Comparison of ENCODE assay signal across 14 mouse cellular contexts in the genomic region with DNA sequence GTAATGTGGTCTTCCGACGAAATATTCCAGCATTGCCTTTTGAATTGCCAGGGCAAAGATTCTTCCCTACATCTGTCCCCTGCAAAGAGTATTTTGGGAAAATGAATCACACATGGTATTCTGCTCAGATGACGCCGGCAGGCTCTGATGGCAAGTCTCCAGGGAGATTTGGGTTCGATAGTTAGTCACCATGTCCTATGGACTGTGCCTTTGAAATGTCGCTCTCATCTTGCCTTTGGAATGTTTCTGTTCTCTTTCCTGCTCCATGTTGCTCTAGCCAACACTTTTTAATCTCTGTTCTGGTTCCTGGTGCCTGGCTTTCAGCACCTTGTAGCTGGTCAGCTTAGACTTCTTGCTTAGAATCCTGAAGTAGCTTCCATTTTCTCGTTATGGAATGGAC.
DNase-seq lines count a peak whose midpoint lies in the region; ATAC-seq lines count a peak whose summit lies in the region.
"Had no signal": no experiment of that assay in that cellular context is flagged by ENCODE, and none has a peak within 500 bp of the region (broad histone marks: within the 10 kb centered on the region; RNA-seq: fewer than 3 reads in every experiment).

No protein-coding gene starts in this region.

- H3K27ac ChIP-seq in heart, embryonic 14.5 days (replicated peaks in 1 of 2; ENCODE audit: control insufficient read depth in 1 of 2, insufficient read depth in 1 of 2, low read depth in 2 of 2, low read length in 2 of 2): peak overlapping the region; percentile 11 to 41; a peak in 1 of 4 replicates
- no peak overlapping the region for H3K27ac ChIP-seq in heart, embryonic 12.5 days (ENCODE audit: poor library complexity, severe bottlenecking)
- no peak overlapping the region for H3K27ac ChIP-seq in forebrain, embryonic 14.5 days (ENCODE audit: low read depth, low read length)
- H3K27ac ChIP-seq: forebrain, embryonic 15.5 days; heart, adult 2 months; limb, embryonic 13.5 days had no signal

- H3K4me3 ChIP-seq in heart, embryonic 14.5 days (ENCODE audit: control insufficient read depth in 1 of 2, insufficient read depth in 1 of 2, low read depth in 1 of 2, low read length in 2 of 2): no peak overlapping the region
- no peak overlapping the region for H3K4me3 ChIP-seq in heart, embryonic 12.5 days
- no peak overlapping the region for H3K4me3 ChIP-seq in forebrain, embryonic 14.5 days (ENCODE audit: low read depth, low read length)
- H3K4me3 ChIP-seq: forebrain, embryonic 15.5 days; heart, adult 2 months; limb, embryonic 13.5 days had no signal

- no peak overlapping the region for H3K9ac ChIP-seq in heart, embryonic 14.5 days (ENCODE audit: low read length)
- H3K9ac ChIP-seq in heart, embryonic 12.5 days: no peak overlapping the region
- H3K9ac ChIP-seq in forebrain, embryonic 14.5 days (ENCODE audit: low read length): no peak overlapping the region
- H3K9ac ChIP-seq: forebrain, embryonic 15.5 days; limb, embryonic 13.5 days; lung, embryonic 14.5 days had no signal

- H3K27me3 ChIP-seq in heart, embryonic 14.5 days (ENCODE audit: control insufficient read depth, insufficient read depth, low read length): no peaks in the 10 kb centered on the region
- no peaks in the 10 kb centered on the region for H3K27me3 ChIP-seq in heart, embryonic 12.5 days (replicated peaks)
- H3K27me3 ChIP-seq in forebrain, embryonic 14.5 days (replicated peaks; ENCODE audit: control insufficient read depth, insufficient read depth, low read length): no peaks in the 10 kb centered on the region
- H3K27me3 ChIP-seq: CH12.LX; forebrain, embryonic 15.5 days; limb, embryonic 13.5 days had no signal

- H3K4me2 ChIP-seq in heart, embryonic 14.5 days (ENCODE audit: low read length): peak overlapping the region; percentile 11; the same call in 1 of the 2 replicates
- H3K4me2 ChIP-seq in heart, embryonic 12.5 days: no peak overlapping the region
- no peak overlapping the region for H3K4me2 ChIP-seq in forebrain, embryonic 14.5 days (ENCODE audit: low read length)
- H3K4me2 ChIP-seq: forebrain, embryonic 15.5 days; limb, embryonic 13.5 days; lung, embryonic 14.5 days had no signal

- H3K4me1 ChIP-seq in heart, embryonic 14.5 days (ENCODE audit: control insufficient read depth in 2 of 2, insufficient read depth in 2 of 2, low read length in 2 of 2): peaks cover 5 to 8% of the 10 kb centered on the region in 2 experiments
- peaks cover 10% of the 10 kb centered on the region; the same call in 1 of the 2 replicates for H3K4me1 ChIP-seq in heart, embryonic 12.5 days (replicated peaks)
- no peaks in the 10 kb centered on the region for H3K4me1 ChIP-seq in forebrain, embryonic 14.5 days (ENCODE audit: control insufficient read depth, insufficient read depth, low read length)
- H3K4me1 ChIP-seq: forebrain, embryonic 15.5 days had no signal

- no peak for ATAC-seq in heart, embryonic 14.5 days (ENCODE audit: insufficient number of reproducible peaks, insufficient read depth, low FRiP score, low read depth)
- ATAC-seq in heart, embryonic 12.5 days (ENCODE audit: insufficient number of reproducible peaks, low FRiP score): no peak
- no peak for ATAC-seq in forebrain, embryonic 14.5 days
- ATAC-seq: forebrain, embryonic 15.5 days had no signal

- WGBS in heart, embryonic 14.5 days: 40% methylated on average over 7 of the region's 7 CpGs
- WGBS in heart, embryonic 12.5 days: 44% methylated on average over 7 of the region's 7 CpGs
- WGBS in forebrain, embryonic 14.5 days: 85% methylated on average over 7 of the region's 7 CpGs

- H3K9me3 ChIP-seq in heart, embryonic 14.5 days (ENCODE audit: control insufficient read depth, low read length): 0 out of 2 replicates have a peak, but pooled peaks cover 4% of the 10 kb centered on the region
- 0 out of 2 replicates have a peak, but pooled peaks cover 4% of the 10 kb centered on the region for H3K9me3 ChIP-seq in heart, embryonic 12.5 days (replicated peaks)
- no peaks in the 10 kb centered on the region for H3K9me3 ChIP-seq in forebrain, embryonic 14.5 days (replicated peaks; ENCODE audit: control insufficient read depth, low read length)
- H3K9me3 ChIP-seq: forebrain, embryonic 15.5 days; limb, embryonic 13.5 days had no signal

- DNase-seq in 3134 (ENCODE audit: extremely low read depth, insufficient read length, low spot score) (peak; percentile 39), NIH3T3 (ENCODE audit: low read depth) (peak; percentile 49)
- peak; percentile 15 to 23 for DNase-seq in layer of hippocampus, postnatal 36 days
- no peak for DNase-seq in forebrain, embryonic 14.5 days (ENCODE audit: low spot score)
- DNase-seq in gastrocnemius, postnatal 4 days (ENCODE audit: low spot score in 2 of 2): no peak
- DNase-seq: cerebellum, adult 8-10 months; heart, adult 2 months; thymus, postnatal 4 days had no signal

- no peaks in the 10 kb centered on the region for H3K36me3 ChIP-seq in heart, embryonic 14.5 days (ENCODE audit: control insufficient read depth, insufficient read depth, low read length)
- H3K36me3 ChIP-seq in heart, embryonic 12.5 days: no peaks in the 10 kb centered on the region
- H3K36me3 ChIP-seq in forebrain, embryonic 14.5 days (ENCODE audit: control insufficient read depth, insufficient read depth, low read length): no peaks in the 10 kb centered on the region
- H3K36me3 ChIP-seq: forebrain, embryonic 15.5 days; limb, embryonic 13.5 days had no signal

Comparison
In these comparisons a context has a peak if more than half of its experiments do, and no peak if none do; other contexts are left out.
1. H3K27ac ChIP-seq: peak in heart, embryonic 14.5 days (2 of 2); none in heart, embryonic 12.5 days (single experiment) and forebrain, embryonic 14.5 days (single experiment).
2. DNase-seq: peak in 3134 (single experiment), NIH3T3 (single experiment) and layer of hippocampus, postnatal 36 days (2 of 2); none in forebrain, embryonic 14.5 days (single experiment) and gastrocnemius, postnatal 4 days (0 of 2).